Mouse (Mus musculus) monocyte, adult 2 months (primary cell): Measurements from ENCODE around the gene Lrrc46.

ENCODE experiments used
- DNase-seq, 2 experiments: peaks; one replicate each; pipeline ENCODE4 v3.0.0; 2022; ENCODE audit warnings: low spot score in 2 of 2, low read depth in 1 of 2

Lrrc46 gene

DNA sequence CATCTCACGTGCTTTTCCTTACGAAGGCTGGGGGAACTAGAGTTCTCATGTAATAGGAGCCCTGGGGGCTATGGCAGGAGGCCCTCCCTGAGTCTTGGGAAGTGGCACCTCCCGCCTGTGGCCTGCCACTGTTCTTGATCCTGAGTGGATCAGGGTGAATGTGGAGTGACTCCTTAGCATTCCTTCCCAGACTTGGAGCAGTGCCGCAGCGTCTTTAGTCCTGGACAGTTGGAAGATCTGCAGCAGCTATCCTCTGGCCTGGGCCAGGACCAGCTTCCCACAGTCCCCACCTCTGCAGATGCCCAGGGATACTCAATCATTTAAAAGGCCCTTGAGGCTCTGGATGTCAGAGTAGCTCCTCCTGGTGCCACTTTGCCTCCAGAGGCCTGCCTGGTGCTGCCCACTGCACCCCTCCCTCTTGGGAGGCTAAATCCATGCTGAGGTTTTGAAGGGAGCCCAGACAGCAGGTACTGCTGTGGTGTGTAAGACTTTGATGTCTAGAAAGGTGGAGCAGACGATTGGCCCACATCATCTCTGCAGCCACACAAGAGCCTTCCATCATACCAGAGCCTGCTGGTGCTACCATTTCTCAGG lies 8.4 kb upstream of the Lrrc46 start:
- no peak for DNase-seq

DNA sequence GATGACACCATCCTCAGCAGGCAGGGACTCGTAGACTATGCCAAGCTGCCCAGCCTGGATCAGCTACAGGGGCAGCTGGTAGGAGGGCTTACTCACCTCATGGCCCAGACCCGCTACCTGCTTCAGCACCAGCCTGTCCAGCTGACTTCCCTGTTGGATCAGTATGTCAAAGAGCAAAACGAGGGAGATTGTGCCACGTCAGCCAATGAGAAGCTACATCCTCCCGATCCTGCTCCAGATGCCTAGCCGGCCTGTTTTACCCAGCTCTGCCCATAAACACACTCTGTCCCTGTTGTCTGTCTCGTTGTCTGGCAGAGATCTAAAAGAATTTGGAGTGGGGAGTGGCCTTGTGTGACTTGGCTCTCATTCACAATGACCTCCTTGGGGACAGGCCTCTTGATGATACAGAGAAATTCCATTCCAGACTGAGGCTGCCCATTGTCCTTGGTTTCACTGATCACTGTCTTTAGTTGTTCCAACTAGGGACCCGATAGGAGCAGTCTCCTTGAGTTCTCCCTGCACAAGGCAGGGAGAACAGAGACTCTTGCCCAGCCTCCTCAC lies 7.0 kb upstream of the Lrrc46 start:
- DNase-seq = no peak

DNA sequence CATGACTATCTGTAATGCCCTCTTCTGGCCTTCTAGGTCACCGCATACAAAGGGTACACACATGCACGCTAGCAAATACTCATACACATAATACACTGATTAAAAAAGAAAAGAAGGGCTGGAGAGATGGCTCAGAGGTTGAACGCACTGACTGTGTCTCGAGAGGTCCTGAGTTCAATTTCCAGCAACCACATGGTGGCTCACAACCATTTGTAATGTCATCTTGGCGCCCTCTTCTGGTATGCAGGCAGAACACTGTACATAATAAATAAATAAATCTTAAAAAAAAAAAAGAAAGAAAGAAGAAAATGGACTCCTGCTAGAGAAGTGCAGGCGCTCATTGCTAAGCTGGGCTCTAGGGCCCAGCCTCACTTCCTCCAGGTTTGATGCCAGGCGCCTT lies 4.7 kb upstream of the Lrrc46 start:
- DNase-seq = no peak

DNA sequence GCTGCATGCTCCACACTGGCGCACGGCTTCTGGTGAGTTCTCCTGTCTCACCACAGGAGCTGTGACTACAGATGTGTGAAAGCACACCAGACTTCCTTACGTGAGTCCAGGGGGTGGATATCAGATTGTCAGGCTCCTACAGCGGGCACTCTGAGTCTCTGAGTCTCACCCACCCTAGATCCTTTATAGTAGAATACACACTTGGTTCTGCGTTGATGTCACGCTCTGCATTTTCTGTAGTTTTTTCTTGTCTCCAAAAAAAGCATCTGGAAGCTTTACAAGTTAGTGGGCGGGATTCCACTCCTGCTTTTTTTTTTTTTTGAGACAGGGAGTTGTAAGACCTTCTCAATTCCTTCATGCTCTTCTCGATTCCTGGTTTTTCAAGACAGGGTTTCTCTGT lies 3.7 kb upstream of the Lrrc46 start:
- DNase-seq = no peak

DNA sequence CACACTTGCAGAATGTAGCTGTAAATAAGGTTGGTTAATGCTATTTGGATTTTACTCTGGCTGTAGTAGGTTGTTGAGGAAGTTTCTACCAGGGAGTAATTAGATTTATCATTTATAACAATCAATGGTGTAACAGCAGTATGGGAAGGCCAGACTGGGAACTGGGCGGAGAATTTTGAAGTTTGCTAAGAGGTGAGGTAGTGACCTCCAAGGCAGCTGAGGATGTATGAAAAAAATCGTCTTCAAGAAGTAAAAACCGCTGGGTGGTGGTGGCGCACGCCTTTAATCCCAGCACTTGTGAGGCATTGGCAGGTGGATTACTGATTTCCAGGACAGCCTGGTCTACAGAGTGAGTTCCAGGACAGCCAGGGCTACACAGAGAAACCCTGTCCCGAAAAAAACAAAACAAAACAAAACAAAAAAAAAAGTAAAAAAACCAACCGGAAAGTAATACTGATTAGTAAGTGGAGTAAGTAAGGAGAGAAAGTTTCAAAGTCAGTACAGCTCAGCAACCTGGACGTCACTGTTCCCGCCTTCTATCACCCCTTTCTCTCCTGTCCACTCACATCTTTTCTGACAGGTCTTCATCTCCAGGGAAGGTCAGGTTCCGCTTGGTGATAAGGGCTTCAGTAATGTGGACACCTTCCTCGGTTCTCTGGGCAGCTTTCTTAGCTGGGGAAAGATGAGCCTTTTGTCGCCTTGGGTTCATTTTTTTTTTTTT lies 746 bp downstream of the Lrrc46 start:
- DNase-seq = no peak

DNA sequence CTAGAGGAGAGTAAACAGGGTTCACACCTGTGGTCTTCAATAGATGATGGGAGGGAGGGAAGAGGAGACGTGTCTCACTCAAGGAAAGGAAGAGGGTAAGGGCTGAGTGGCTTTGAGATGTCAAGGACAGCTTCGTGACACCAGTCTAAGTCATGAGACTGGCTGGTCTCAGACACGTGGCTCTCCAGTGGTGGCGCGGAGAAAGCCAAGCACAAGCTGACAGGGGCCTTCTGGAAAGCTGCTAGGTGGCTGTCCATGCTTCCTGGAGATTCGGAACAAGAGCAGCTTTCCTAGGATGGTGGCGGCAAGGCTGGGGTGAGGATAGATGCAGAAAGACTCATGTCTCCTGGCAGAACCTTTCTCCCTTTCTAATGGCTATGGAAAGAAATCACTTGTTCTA lies 2.3 kb downstream of the Lrrc46 start:
- DNase-seq = no peak

DNA sequence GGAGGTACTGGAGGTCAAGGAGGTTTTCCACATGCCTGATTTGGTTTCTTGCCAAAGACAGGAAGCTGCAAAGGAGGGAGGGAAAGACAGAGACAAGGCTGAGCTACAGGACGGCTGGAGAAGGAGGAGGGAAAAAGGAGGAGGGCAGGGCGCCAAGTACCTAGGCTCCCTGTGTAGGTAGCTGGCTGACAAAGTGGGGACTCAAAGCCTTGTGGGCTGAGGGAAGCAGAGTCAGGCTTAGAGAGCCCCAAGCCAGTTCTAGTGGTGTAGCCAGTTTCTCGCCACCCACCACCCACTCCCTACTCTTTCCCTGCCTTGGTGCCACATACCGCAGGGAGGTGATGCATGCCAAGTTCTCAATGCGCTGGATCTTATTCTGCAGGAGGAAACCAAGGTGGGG lies 5.1 kb downstream of the Lrrc46 start:
- no peak for DNase-seq

DNA sequence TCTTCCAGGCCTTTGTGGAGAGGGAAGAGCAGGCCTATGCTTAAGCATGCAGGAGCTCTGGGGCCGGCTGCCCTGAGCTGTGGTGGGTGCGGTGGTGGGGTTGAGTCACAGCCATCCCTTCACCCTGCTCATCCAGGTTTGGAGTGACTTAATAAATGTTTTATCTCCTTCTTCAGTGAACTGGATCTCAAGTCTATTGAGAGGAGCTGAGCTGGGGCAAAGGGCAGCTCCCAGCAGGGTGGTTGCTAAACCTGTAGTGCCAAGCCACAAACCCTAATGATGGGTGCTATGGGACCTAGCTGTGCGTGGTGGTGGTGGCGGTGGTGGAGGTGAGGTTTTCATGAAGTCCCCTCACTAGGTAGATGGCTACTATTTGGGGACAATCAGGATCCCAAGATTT lies 7.4 kb downstream of the Lrrc46 start:
- DNase-seq = no peak

DNA sequence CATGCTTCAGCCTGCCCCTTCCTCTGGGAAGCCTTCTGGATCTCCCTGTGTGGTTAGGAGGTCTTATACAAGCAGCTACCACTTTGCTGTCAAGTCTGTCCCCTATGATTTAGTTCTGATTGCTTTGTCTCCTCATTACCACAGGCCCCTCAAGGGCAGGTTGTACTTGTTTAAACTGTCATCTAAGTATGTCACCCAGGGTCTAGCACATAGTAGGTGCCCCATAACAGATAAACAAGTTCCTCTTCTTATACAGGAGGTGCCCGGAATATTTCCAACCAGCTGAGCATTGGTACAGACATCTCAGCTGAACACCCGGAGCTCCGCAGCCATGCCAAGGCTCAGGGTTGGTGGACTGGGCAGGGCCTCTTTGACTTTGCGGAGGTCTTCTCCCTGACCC lies 8.7 kb downstream of the Lrrc46 start:
- DNase-seq = no peak

DNA sequence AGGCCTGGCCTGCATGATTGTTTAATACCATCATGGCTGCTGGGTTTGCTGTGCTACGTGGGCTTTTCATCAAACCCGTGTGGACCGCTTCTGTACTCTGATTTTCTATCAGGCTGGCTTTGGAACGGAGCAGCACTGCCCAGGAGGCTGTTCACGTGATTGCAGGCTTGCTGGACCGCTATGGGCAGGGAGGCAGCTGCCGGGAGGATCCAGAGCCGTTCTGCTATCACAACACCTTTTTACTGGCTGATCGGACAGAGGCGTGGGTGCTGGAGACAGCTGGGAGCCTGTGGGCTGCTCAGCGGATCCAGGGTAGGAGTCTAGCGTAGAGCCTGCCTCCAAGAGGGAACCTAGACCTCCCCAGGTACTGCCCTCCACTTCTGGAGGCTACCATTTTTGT lies 9.2 kb downstream of the Lrrc46 start:
- DNase-seq = no peak

DNA sequence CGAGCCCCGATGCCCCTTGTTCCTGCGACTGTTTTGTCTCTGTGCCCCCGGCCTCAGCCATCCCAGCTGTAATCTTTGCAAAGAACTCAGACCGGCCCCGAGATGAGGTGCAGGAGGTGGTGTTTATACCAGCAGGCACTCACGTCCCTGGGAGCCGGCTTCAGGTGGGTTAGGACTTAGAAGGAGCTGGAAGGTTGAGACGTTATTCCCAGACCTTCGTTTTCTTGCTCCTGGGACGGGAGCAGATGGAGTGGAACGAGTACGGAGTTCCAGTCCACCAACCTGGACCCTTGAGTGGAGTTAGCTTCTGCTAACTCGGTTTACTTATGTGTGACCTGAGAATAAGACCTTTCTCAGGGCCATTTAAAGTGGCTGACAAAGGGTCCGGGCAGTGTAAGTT lies 10.8 kb downstream of the Lrrc46 start:
- DNase-seq = no peak

DNA sequence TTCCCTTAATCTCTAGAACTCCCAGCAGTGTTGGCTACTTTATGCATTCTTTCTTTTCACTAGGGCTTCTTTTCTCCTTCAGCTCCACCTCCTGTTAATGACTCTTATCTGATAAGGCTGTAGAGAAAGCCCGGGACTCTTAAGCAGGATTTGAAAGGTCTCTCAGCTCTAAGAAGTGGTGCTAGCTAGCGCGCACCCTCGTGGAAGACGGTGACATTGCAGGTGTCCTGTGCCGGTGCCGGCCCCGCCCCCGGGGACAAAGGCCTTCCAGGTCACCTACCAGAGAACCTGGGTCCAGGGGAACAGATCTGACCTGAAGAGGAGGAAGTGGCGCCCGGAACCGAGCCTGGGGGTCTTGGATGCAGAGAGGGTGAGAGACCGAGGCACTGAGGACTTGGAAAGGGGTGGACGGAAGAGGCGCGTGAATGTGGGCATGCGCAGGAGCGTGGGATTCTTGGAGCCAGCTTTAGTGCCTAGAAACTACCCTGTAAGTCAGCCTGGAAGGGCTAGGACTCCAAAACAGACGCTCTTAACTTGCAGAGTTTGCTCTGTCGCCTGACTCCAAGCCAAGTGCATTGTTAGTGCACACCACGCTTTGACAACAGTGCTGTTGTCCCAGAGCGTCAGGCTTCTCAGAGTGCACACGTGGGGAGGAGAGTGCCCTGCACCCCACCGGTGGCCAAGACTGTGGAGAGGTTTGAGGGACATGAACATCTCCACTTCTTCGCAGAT lies 11.4 kb downstream of the Lrrc46 start, which contains the start of gene Scrn2:
Gene Scrn2, plus strand, starts transcription at position 253 of the 732 bp plus-strand sequence.
- peak; percentile 48 to 79 for DNase-seq

DNA sequence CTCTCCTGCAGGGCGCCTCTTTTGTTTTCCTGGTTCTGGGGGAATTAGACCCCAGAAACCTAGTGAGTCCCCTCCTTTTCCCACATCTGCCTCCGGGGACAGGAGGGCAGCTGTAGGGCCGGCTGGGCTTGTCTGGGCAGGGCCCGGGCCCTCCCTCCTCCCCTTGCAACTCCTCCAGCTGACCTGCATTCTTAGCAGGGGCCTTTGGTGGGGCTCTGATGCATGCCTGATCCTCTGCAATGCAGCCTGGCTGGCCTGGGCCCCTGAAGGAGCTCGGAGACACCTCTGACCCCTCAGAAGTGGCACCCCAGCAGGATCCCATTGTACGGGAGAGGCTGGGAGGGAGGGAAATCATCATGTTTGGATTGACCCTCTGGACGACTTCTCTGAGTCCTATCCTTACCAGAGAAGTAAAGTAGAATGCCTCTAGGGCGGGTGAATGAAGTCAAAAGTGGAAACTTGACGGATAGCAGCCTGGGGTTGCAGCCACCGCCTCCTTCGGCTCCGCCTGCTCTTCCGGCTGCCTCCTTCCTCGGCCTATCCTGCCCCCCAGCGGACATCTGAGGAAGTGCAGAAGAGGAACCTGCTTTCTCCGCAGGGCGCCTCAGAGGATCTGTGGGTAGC lies 15.4 kb downstream of the Lrrc46 start:
- peak; percentile 72 to 79 for DNase-seq

DNA sequence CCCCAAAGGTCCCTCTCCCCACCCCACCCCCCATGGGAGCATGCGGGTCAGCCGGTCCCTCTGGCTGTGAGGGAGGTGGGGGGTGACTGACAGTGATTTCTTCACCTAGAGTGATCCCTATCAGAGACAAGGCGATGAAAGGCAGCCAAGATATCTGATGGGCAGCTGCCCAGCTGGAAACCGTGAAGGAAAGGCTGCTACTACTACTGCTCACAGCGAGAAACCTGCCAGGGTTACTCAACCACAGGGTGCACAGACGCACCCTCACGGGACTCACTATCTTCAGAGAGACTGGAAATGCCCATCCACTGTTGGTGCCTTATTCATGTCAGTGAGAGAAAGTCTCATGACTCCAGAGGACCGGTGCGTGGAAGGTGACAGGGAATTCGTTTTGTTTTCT lies 16.2 kb downstream of the Lrrc46 start:
- no peak for DNase-seq

DNA sequence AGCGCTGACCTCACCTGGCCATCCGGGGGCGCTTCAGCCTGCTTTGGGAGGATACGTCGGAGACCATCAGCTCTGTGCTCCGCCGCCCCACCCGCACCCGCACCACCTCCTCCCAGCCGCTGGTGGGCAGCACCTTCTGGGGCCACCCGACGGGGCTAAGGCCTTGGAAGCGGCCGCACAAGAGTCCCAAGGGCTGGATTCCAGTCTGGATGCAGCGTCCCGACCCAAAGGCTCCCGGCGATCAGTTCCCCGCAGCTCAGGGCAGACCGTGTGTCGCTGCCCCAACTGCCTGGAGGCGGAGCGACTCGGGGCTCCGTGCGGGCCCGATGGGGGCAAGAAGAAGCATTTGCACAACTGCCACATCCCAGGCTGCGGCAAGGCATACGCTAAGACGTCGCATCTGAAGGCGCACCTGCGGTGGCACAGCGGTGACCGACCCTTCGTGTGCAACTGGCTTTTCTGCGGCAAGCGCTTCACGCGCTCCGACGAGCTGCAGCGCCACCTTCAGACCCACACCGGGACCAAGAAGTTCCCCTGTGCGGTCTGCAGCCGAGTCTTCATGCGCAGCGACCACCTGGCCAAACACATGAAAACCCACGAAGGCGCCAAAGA lies 19.2 kb downstream of the Lrrc46 start:
- peak; percentile 22 to 59 for DNase-seq

DNA sequence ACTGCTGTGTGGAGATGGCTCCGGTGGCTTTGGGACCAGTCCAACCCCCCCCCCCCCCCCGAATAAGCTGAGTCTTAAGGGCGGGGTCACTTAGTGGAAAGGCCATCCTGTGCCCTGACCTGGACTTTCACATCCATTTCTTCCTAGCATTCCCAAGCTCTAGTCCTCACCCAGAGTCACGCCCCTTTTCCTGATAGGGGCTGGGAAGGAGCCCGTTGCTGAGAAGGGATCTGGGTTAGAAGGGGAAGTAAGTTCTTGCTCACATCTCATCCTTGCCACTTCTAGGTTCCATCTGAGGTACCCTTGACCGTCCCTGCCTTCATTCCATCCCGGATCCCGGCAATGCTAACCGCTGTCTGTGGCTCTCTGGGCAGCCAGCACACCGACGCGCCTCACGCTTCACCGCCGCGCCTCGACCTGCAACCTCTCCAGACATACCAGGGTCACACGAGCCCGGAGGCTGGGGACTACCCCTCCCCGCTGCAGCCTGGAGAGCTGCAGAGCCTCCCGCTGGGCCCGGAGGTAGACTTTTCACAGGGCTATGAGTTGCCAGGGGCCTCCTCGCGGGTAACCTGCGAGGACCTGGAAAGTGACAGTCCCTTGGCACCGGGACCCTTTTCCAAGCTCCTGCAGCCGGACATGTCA lies 20.0 kb downstream of the Lrrc46 start:
- DNase-seq = no peak

DNA sequence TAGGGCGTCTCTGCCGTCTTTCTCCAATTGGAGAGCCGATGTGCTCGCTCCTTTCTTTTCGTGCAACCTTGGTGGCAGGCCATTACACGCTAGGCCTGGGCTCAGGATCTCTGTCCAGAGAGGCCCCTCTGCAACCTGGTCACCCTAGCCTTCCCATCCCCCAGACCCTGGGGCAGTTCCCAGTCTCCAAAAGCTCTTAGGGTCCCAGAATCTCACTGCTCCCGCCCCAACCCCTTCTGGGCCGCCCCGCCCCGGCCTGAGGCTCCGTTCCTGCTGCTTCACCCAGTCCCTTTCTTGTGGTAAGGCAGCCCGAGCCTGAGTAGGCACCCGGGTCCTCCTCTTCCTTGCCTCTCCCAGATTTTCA lies 21.9 kb downstream of the Lrrc46 start:
- DNase-seq = no peak

DNA sequence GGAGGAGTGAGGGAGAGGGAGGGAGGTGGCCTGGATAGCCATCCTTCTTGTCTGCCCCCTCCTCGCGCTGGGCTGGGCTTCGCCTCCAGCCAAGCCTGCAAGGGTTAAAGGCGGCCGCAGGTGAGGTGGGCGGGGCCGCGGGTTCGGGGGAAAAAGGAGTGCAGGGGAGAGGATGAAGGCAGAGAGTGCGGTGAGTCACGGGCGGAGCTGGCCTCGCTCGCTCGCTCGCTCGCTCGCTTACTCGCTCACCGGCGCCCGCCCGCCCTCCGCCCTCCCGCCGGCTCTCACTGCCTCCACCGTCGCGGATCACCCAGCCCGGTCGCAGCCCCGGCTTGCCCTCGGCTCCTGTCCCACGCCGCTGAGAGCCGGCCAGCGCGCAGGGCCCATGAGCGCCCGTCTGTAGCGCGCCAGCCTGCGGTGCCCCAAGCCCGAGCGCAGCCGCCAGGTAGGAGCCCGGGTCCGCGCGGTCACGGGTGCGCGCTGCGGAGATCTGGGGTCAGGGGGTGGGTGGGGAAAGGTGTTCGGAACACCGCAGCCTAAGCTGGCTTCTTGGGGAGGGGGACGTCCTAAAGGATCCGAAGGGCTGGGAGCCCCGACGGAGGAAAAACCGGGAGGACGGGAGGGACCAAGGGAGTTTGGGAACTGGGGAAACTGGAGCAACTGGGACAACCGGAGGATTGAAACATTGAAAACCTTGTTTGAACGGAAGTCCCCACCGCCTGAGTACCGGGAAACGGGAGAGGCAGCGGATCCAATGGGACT lies 22.4 kb downstream of the Lrrc46 start:
- no peak for DNase-seq

DNA sequence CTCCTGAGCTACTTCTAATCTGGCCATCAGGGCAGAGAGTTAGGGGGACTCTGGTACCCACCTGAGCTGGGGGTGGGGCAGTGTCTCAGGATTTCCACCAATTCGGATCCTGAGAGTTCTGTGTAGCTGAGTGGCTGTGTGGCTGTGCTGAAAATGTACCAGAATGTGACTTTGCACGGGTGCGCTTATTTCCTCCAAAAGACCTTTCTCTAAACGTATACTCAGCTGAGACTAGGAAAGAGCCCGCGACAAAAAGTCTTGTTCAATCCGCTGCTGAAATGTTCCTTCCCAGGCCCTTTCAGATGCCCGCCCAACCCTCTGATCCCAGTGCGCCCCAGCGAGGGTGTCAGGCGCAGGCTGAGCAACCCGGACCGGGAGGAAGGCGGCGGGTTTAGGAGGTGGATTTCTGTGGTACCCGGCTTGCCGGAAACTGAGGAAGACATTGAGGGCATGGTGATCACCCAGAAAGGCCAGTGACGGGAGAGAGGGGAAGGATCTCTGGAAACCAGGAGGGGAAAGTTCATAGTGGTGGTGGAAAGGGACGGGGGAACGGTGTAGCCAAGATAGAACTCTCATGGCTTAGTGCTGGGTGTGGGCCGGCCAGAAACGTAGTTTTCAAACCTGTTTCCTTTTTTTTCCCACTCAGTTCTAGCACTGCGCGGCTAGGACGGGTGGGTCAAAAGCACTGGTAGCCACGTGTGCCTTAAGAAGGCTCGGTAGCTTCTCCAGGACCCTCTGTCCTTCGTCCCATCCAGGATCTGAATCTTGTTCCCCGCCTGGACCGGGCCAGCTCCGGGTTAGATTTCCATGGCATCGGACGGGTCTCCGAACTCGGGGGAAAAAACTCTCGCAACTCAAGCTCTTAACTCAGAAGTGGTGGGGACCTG lies 23.3 kb downstream of the Lrrc46 start:
- no peak for DNase-seq
